Mouse (Mus musculus) myocyte (in vitro differentiated cells): ENCODE measurements around the gene Spata32.

Experiments used
- CEBPB ChIP-seq: IDR thresholded peaks from 2 replicates; pipeline ENCODE4 v1.6.1; 2011; ENCODE audit warnings: mild to moderate bottlenecking, moderate library complexity; ENCODE audit not compliant: poor library complexity, insufficient read depth, severe bottlenecking
- E2F4 ChIP-seq: IDR thresholded peaks from one replicate; pipeline ENCODE4 v1.6.1; 2011; ENCODE audit warnings: mild to moderate bottlenecking, control low read depth, moderate library complexity; ENCODE audit not compliant: insufficient read depth
- MAX ChIP-seq: IDR thresholded peaks from one replicate; pipeline ENCODE4 v1.6.1; 2011; ENCODE audit warnings: low read depth, mild to moderate bottlenecking, control low read depth
- MYOD1 ChIP-seq, 3 experiments: IDR thresholded peaks; one replicate each; pipeline ENCODE4 v1.6.1; 2011; ENCODE audit warnings: control low read depth in 2 of 3, low read depth in 2 of 3, mild to moderate bottlenecking in 2 of 3, moderate library complexity in 1 of 3; ENCODE audit not compliant: insufficient read length in 2 of 3, control insufficient read depth in 1 of 3
- MYOG ChIP-seq, 3 experiments: IDR thresholded peaks; one replicate each; pipeline ENCODE4 v1.6.1; 2011; ENCODE audit warnings: control low read depth in 2 of 3, low read depth in 2 of 3, mild to moderate bottlenecking in 2 of 3; ENCODE audit not compliant: insufficient read length in 2 of 3, control insufficient read depth in 1 of 3, insufficient read depth in 1 of 3
- POLR2A ChIP-seq: IDR thresholded peaks from one replicate; pipeline ENCODE4 v1.6.1; 2011; ENCODE audit warnings: low read depth, mild to moderate bottlenecking, control low read depth, moderate library complexity; ENCODE audit not compliant: insufficient read length
- POLR2AphosphoS2 ChIP-seq: IDR thresholded peaks from one replicate; pipeline ENCODE4 v1.6.1; 2011; ENCODE audit warnings: low read depth, control low read depth; ENCODE audit not compliant: insufficient read length
- TCF12 ChIP-seq: IDR thresholded peaks from one replicate; pipeline ENCODE4 v1.6.1; 2011; ENCODE audit warnings: mild to moderate bottlenecking, control low read depth; ENCODE audit not compliant: poor library complexity, insufficient read depth, severe bottlenecking
- USF1 ChIP-seq: IDR thresholded peaks from one replicate; pipeline ENCODE4 v1.6.1; 2011; ENCODE audit warnings: low read depth, mild to moderate bottlenecking, control low read depth, moderate library complexity

- no peak for TF ChIP-seq CEBPB
- TF ChIP-seq POLR2A: no peak
- TF ChIP-seq E2F4: no peak
- TF ChIP-seq MYOG (IDR thresholded peaks at IDR 0.05; ENCODE audit: control insufficient read depth in 1 of 3, insufficient read depth in 1 of 3, insufficient read length in 2 of 3, low read depth in 2 of 3): no peak
- TF ChIP-seq POLR2AphosphoS2: no peak
- no peak for TF ChIP-seq TCF12
- TF ChIP-seq MAX: no peak
- no peak for TF ChIP-seq USF1
- TF ChIP-seq MYOD1 (IDR thresholded peaks at IDR 0.05; ENCODE audit: control insufficient read depth in 1 of 3, insufficient read length in 2 of 3, low read depth in 2 of 3): no peak
Measured at GRCm38 (mm10) chr11:103197340-103197739, 20.9 kb downstream of the Spata32 start.
